Mouse (Mus musculus) limb, embryonic 15.5 days (tissue): ENCODE data around the gene Ppfia4. TPM values are rescaled to one million over a fixed set of nuclear protein-coding genes. Genes with fewer than 3 reads are reported as not detected.

Source experiments
- ATAC-seq: fragments of 200-750 bp; cut with Nextera tagmentation; 2 replicates; pipeline ENCODE4 v1.8.0; 2017; ENCODE audit warnings: low read depth, moderate TSS enrichment; ENCODE audit not compliant: insufficient number of reproducible peaks, low FRiP score, low TSS enrichment
- H3K27ac ChIP-seq: fragments of 300-500 bp; sonication (generic); 2 replicates; pipeline ENCODE4 v1.5.1; 2015; ENCODE audit warnings: moderate library complexity, mild to moderate bottlenecking, inconsistent platforms
- H3K27me3 ChIP-seq: fragments of 300-500 bp; sonication (generic); 2 replicates; pipeline ENCODE4 v1.6.1; 2015; ENCODE audit warnings: inconsistent platforms
- H3K36me3 ChIP-seq: fragments of 300-500 bp; sonication (generic); 2 replicates; pipeline ENCODE4 v1.6.1; 2015; ENCODE audit warnings: inconsistent platforms
- H3K4me1 ChIP-seq: fragments of 300-500 bp; sonication (generic); 2 replicates; pipeline ENCODE4 v1.6.1; 2015; ENCODE audit warnings: inconsistent platforms
- H3K4me2 ChIP-seq: fragments of 300-500 bp; sonication (generic); 2 replicates; pipeline ENCODE4 v1.6.1; 2015; ENCODE audit warnings: mild to moderate bottlenecking, inconsistent platforms
- H3K4me3 ChIP-seq: fragments of 300-500 bp; sonication (generic); 2 replicates; pipeline ENCODE4 v1.5.1; 2015; ENCODE audit warnings: mild to moderate bottlenecking, inconsistent platforms
- H3K9ac ChIP-seq: fragments of 300-500 bp; sonication (generic); 2 replicates; pipeline ENCODE4 v1.6.1; 2015; ENCODE audit warnings: inconsistent platforms
- H3K9me3 ChIP-seq: fragments of 300-500 bp; sonication (generic); 2 replicates; pipeline ENCODE4 v1.6.1; 2016; ENCODE audit warnings: inconsistent platforms
- WGBS: fragments of 180-500 bp; shearing (Covaris S2); methylation state at CpG from one replicate; pipeline ENCODE4 v1.1.7; 2015; 5-methylcytosine and 5-hydroxymethylcytosine counted together
- polyA plus RNA-seq: library from polyadenylated mRNA; unstranded; fragments of >200 nt; fragmentation: Nextera tagmentation; extraction: Ambion mirVana; gene quantifications from 2 replicates; pipeline ENCODE4 v1.2.1, GENCODE M21; 2015

The Ppfia4 gene
- polyA plus RNA-seq, 1 experiment from 2014 or later: 7.5 TPM

DNA sequence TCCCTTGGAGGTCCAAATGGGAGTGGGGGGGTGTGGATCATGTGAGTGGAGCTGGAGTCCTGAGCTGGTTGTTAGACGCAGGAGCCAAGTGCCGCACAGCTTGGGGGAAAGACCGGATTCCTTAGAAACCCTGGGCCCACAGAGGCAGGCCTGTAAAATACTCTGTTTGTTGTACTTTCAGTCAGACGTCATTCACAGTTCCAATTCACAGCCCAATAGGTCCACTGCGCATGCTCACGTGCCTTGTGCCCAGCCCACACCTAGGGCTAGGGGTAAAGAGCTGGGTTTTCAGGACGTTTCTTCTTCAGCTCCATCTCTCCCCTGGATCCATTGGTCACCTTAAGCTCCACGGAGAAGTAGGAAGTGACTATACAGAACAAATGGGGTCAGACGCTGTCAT, 40.1 kb downstream of the Ppfia4 start:
- Histone ChIP-seq H3K4me2 (no peak overlapping the region), H3K9ac (no peak overlapping the region)
- no peak for ATAC-seq

GRCm38 (mm10) chr1:134292073-134292472, 40.7 kb downstream of the Ppfia4 start:
- Histone ChIP-seq H3K4me2 (no peak overlapping the region), H3K9ac (no peak overlapping the region)
- no peak for ATAC-seq

More for the DNA sequence above, 40.1 kb downstream of the Ppfia4 start:
- Histone ChIP-seq H3K4me1 (peaks cover 24% of the 10 kb centered on the region), H3K36me3 (no peaks in the 10 kb centered on the region), H3K9me3 (no peaks in the 10 kb centered on the region), H3K27me3 (peaks cover 6% of the 10 kb centered on the region), H3K4me3 (no peak overlapping the region), H3K27ac (no peak overlapping the region)
- 36% methylated on average over 9 of the region's 9 CpGs for WGBS

DNA sequence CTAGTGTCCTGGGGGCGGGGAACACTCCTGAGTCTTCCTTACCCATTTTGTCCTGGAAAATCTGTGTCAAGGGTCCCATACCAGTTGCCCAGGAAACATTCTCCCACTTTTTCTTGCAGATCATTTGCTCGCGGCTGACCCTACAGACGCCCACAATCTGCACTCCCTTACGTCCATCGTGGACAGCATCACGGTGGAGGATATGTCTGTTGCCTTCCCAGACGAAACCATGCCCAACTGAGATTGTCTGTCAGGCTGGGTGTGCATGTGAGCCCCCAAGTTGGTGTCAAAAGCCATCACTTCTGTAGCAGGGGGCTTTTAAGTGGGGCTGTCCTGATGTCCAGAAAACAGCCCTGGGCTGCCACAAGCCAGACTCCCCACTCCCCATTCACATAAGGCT, 41.2 kb downstream of the Ppfia4 start:
- Histone ChIP-seq H3K27ac (peak overlapping the region; percentile 22; the same call in 1 of the 2 replicates), H3K4me2 (no peak overlapping the region), H3K9ac (no peak overlapping the region), H3K4me1 (peaks cover 24% of the 10 kb centered on the region), H3K4me3 (no peak overlapping the region), H3K9me3 (no peaks in the 10 kb centered on the region), H3K27me3 (no peaks in the 10 kb centered on the region), H3K36me3 (no peaks in the 10 kb centered on the region)
- ATAC-seq: no peak
- 81% methylated on average over 8 of the region's 8 CpGs for WGBS

More at GRCm38 (mm10) chr1:134292073-134292472, 40.7 kb downstream of the Ppfia4 start:
- WGBS: 20% methylated on average over 5 of the region's 5 CpGs
- no peaks in the 10 kb centered on the region for H3K36me3 ChIP-seq
- no peak overlapping the region for H3K27ac ChIP-seq
- H3K4me3 ChIP-seq: no peak overlapping the region
- peaks cover under 1% of the 10 kb centered on the region; the same call in 1 of the 2 replicates for H3K27me3 ChIP-seq
- no peaks in the 10 kb centered on the region for H3K9me3 ChIP-seq
- peaks cover 24% of the 10 kb centered on the region for H3K4me1 ChIP-seq

DNA sequence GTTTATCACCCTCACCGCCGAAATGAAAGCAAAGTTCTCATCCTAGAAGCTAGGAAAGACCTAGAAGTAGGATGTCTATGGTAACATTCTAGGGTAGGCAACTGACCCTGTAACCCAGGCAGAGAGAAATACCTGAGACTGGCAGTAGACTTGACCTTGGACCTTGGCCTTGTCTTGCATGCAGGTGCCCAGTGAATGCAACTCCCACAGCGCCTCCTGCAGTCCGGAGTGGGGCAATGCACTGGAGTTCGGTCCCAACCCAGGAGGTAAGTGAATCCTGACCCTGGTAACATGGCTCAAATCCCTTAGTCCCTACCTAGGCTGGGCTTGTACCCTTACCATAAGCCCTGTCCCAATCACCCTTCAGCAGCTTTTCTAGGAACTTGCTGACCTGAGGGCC, 41.8 kb downstream of the Ppfia4 start:
- H3K4me1 ChIP-seq: peaks cover 24% of the 10 kb centered on the region
- no peak overlapping the region for H3K4me2 ChIP-seq
- H3K27me3 ChIP-seq: no peaks in the 10 kb centered on the region
- H3K4me3 ChIP-seq: peak overlapping the region; percentile 14; the same call in 1 of the 2 replicates
- whole genome bisulfite sequencing: 74% methylated on average over 5 of the region's 5 CpGs
- H3K27ac ChIP-seq: peak overlapping the region; percentile 44; the same call in 1 of the 2 replicates
- H3K36me3 ChIP-seq: no peaks in the 10 kb centered on the region
- no peaks in the 10 kb centered on the region for H3K9me3 ChIP-seq
- H3K9ac ChIP-seq: no peak overlapping the region
- no peak for ATAC-seq

- no peaks in the 10 kb centered on the region for H3K36me3 ChIP-seq
- ATAC-seq: no peak
- H3K27me3 ChIP-seq: no peaks in the 10 kb centered on the region
- 93% methylated on average over 13 of the region's 13 CpGs for WGBS
- no peak overlapping the region for H3K9ac ChIP-seq
- H3K4me1 ChIP-seq: peaks cover 24% of the 10 kb centered on the region
- H3K9me3 ChIP-seq: no peaks in the 10 kb centered on the region
- peak overlapping the region; percentile 14 for H3K4me3 ChIP-seq
- peak overlapping the region; percentile 44 for H3K27ac ChIP-seq
- H3K4me2 ChIP-seq: no peak overlapping the region
Observed at GRCm38 (mm10) chr1:134290300-134290699, 42.4 kb downstream of the Ppfia4 start.

DNA sequence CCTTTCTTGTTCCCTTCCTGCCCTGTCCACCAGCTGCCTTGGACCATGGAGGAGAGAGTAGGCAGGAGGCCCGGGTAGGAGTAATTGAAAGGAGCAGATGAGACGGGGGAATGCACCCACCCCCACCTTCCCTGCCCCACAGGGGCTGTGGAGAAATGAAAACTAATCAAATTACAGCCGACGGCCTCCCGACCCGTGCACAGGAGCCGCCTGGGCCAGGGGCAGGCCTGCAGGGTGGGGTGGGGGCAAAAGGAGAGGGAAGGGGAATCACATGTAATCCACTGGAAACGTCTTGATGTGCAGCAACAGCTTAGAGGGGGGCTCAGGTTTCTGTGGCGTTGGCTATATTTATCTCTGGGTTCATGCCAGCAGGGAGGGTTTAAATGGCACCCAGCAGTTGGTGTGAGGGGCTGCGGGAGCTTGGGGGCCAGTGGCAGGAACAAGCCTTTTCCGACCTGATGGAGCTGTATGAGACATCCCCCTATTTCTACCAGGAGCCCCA, 43.1 kb downstream of the Ppfia4 start, which contains the start of gene Myog:
TSS of gene Myog (plus strand) at position 392 of the 502 bp plus-strand sequence.
- Histone ChIP-seq H3K9ac (no peak within 1 kb of the TSS), H3K27me3 (no peaks in the 10 kb centered on the region), H3K4me3 (peak within 1 kb of the TSS; percentile 14), H3K4me1 (peaks cover 24% of the 10 kb centered on the region), H3K27ac (peak within 1 kb of the TSS; percentile 44), H3K4me2 (no peak within 1 kb of the TSS), H3K9me3 (no peaks in the 10 kb centered on the region), H3K36me3 (no peaks in the 10 kb centered on the region)
- ATAC-seq: peak; percentile 64
- WGBS: 15% methylated on average over 11 of the region's 11 CpGs

DNA sequence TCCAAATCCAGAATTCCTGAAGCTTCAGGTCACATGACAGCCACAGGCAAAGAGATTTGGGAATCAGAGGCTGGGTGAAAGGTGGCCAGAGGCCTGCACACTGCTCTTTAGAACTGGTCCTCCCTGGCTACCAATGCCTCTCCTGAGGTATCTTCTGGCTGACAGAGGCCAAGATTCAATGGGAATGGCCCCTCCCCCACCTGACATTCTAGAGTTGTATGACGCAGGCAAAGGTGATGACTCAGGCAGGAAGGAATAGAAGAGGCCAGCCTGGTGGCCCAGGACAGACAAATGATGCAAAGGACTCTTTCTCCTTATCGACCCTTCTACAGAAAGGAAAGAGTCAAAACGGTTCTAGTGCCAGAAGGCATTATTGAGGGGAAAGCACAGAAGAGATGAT, 44.5 kb downstream of the Ppfia4 start:
- H3K27ac ChIP-seq: no peak overlapping the region
- no peak overlapping the region for H3K9ac ChIP-seq
- no peaks in the 10 kb centered on the region for H3K9me3 ChIP-seq
- no peaks in the 10 kb centered on the region for H3K27me3 ChIP-seq
- ATAC-seq: no peak
- no peaks in the 10 kb centered on the region for H3K36me3 ChIP-seq
- no peak overlapping the region for H3K4me3 ChIP-seq
- WGBS: 69% methylated on average over 3 of the region's 3 CpGs
- peaks cover 24% of the 10 kb centered on the region for H3K4me1 ChIP-seq
- no peak overlapping the region for H3K4me2 ChIP-seq

DNA sequence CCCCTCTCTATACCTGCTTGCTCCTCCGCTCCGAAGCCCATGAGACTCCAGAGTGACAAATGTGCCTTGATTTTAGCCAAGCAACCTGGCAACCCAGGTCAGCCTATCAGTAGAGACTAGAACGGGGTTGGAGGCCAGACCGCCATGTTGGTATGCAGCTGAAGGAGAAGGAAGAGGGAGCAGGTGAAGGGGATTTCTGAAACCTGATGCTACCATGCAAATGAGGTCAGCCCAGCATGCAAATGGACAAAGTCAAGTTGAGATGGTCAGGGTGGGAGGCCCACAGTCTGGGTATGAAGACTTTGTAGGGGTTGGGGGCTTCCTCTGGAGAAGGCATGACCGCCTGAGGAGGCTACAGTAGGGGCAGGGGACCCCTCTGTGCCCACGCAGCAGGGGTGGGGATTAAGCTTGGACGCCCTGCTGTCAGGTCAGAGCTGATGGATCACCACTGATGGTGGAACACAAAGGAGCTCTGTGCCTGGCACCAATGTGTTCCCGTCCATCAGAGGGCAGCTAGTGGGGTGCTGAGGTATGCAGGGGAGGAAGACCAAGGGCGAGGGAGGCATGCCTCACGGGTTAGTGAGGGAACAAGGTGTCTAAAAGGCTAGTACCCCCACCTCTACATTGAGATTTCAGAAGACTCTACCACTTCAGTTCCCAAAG, 47.1 kb downstream of the Ppfia4 start:
- ATAC-seq: no peak
- Histone ChIP-seq H3K4me1 (peaks cover 10% of the 10 kb centered on the region), H3K27me3 (no peaks in the 10 kb centered on the region), H3K4me3 (no peak overlapping the region), H3K27ac (no peak overlapping the region), H3K36me3 (no peaks in the 10 kb centered on the region), H3K4me2 (no peak overlapping the region), H3K9ac (no peak overlapping the region), H3K9me3 (no peaks in the 10 kb centered on the region)
- 53% methylated on average over 10 of the region's 10 CpGs for WGBS

DNA sequence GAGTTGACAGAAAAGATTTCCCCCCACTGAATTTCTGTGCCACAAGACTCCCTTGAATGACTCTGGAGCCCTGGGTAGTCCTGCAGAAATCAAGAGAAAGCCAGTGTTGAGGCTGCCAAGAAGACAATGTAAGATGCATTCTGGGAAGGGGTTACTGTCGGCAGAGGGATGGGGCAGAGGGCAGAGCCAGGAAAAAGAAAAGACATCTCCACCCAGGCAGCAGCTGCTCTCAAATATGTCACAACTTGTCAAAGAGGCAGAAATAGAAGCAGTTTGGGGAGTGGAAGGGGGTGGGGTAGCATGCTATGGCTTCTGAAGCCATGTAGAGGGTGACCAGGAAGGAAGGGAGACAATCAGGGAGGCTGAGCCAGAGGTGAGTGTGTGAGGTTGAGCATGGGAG, 49.6 kb downstream of the Ppfia4 start:
- H3K4me2 ChIP-seq: no peak overlapping the region
- no peaks in the 10 kb centered on the region for H3K9me3 ChIP-seq
- no peaks in the 10 kb centered on the region for H3K36me3 ChIP-seq
- WGBS: 50% methylated on average over 1 of the region's 1 CpGs
- no peak overlapping the region for H3K9ac ChIP-seq
- H3K4me3 ChIP-seq: no peak overlapping the region
- H3K27ac ChIP-seq: no peak overlapping the region
- H3K4me1 ChIP-seq: no peaks in the 10 kb centered on the region; the same call in 1 of the 2 replicates
- no peaks in the 10 kb centered on the region for H3K27me3 ChIP-seq
- ATAC-seq: no peak

GRCm38 (mm10) chr1:134282342-134282741, 50.4 kb downstream of the Ppfia4 start:
- H3K9ac ChIP-seq: no peak overlapping the region
- H3K27me3 ChIP-seq: no peaks in the 10 kb centered on the region
- no peak for ATAC-seq

DNA sequence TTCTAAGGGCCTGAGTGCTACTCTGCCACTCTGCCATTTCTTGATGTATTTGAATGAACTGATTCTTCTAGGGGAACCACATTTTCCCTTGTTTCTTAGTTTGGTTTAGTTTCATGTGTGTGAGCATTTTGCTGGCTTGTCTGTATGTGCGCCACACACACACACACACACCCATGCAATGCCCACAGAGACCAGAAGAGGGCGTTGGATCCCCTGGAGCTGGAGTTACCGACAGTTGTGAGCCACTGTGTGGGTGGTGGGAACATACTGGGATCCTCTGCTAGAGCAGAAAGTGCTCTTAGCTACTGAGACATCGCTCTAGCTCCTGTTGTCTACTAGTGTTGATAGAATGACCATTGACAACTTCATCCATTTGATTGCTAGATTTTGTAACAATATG, 51.2 kb downstream of the Ppfia4 start:
- Histone ChIP-seq H3K4me3 (no peak overlapping the region), H3K4me1 (0 out of 2 replicates have a peak, but pooled peaks cover under 1% of the 10 kb centered on the region), H3K4me2 (no peak overlapping the region), H3K36me3 (no peaks in the 10 kb centered on the region), H3K9me3 (no peaks in the 10 kb centered on the region), H3K9ac (no peak overlapping the region), H3K27me3 (no peaks in the 10 kb centered on the region), H3K27ac (no peak overlapping the region)
- WGBS: 74% methylated on average over 4 of the region's 4 CpGs
- no peak for ATAC-seq

More at GRCm38 (mm10) chr1:134282342-134282741, 50.4 kb downstream of the Ppfia4 start:
- H3K9me3 ChIP-seq: no peaks in the 10 kb centered on the region
- H3K27ac ChIP-seq: no peak overlapping the region
- WGBS: 68% methylated on average over 3 of the region's 3 CpGs
- no peak overlapping the region for H3K4me2 ChIP-seq
- H3K4me3 ChIP-seq: no peak overlapping the region
- no peaks in the 10 kb centered on the region for H3K4me1 ChIP-seq
- H3K36me3 ChIP-seq: no peaks in the 10 kb centered on the region

- Histone ChIP-seq H3K27ac (no peak overlapping the region), H3K9me3 (no peaks in the 10 kb centered on the region), H3K4me2 (no peak overlapping the region), H3K4me3 (no peak overlapping the region), H3K36me3 (no peaks in the 10 kb centered on the region), H3K27me3 (no peaks in the 10 kb centered on the region), H3K9ac (no peak overlapping the region), H3K4me1 (peaks cover 11% of the 10 kb centered on the region)
- no peak for ATAC-seq
- 83% methylated on average over 5 of the region's 5 CpGs for WGBS
Observed at GRCm38 (mm10) chr1:134280174-134280573, 52.6 kb downstream of the Ppfia4 start.
